Mouse (Mus musculus) macrophage (primary cell): ENCODE data around the gene Syngr1. TPM values are rescaled to one million over a fixed set of nuclear protein-coding genes. Genes with fewer than 3 reads are reported as not detected.

ENCODE experiments used
- H3K27ac ChIP-seq: fragments of 350-480 bp; formaldehyde crosslinking; 2 replicates; pipeline ENCODE4 v1.9.0; 2021
- H3K36me3 ChIP-seq: fragments of 350-480 bp; formaldehyde crosslinking; 2 replicates; pipeline ENCODE4 v1.9.0; 2021; ENCODE audit errors: inconsistent target
- H3K4me3 ChIP-seq: fragments of 350-480 bp; formaldehyde crosslinking; 2 replicates; pipeline ENCODE4 v1.9.0; 2021; ENCODE audit errors: inconsistent target
- H3K79me2 ChIP-seq: fragments of 350-480 bp; formaldehyde crosslinking; 2 replicates; pipeline ENCODE4 v1.9.0; 2021; ENCODE audit errors: inconsistent target
- WGBS: methylation state at CpG from one replicate; pipeline ENCODE4 v1.1.7; 2026; ENCODE audit warnings: inconsistent platforms; ENCODE audit not compliant: missing documents; 5-methylcytosine and 5-hydroxymethylcytosine counted together
- polyA plus RNA-seq: library from polyadenylated mRNA; stranded (reverse); fragments of 250-400 nt; gene quantifications from 3 replicates; pipeline ENCODE4 v1.2.4, GENCODE M21; 2018; ENCODE audit warnings: inconsistent platforms

Gene Syngr1
- polyA plus RNA-seq, 1 experiment from 2014 or later, result 139 TPM

- 46% methylated on average over 5 of the region's 5 CpGs for WGBS
- Histone ChIP-seq H3K27ac (peak overlapping the region; percentile 98), H3K4me3 (no peak overlapping the region), H3K36me3 (peaks cover 36% of the 10 kb centered on the region), H3K79me2 (peaks cover 19% of the 10 kb centered on the region)
Observed at GRCm38 (mm10) chr15:80075733-80076337, 15.3 kb upstream of the Syngr1 start.

GRCm38 (mm10) chr15:80076338-80077136, 14.6 kb upstream of the Syngr1 start:
- WGBS, result 29% methylated on average over 2 of the region's 2 CpGs
- H3K36me3 ChIP-seq, result peaks cover 43% of the 10 kb centered on the region
- H3K27ac ChIP-seq, result peak overlapping the region; percentile 98
- H3K79me2 ChIP-seq, result peaks cover 26% of the 10 kb centered on the region
- no peak overlapping the region for H3K4me3 ChIP-seq

- WGBS, result 83% methylated on average over 11 of the region's 11 CpGs
- Histone ChIP-seq H3K4me3 (no peak overlapping the region), H3K36me3 (peaks cover 48% of the 10 kb centered on the region), H3K79me2 (peaks cover 43% of the 10 kb centered on the region), H3K27ac (no peak overlapping the region)
Observed at GRCm38 (mm10) chr15:80078058-80078814, 12.9 kb upstream of the Syngr1 start.

DNA sequence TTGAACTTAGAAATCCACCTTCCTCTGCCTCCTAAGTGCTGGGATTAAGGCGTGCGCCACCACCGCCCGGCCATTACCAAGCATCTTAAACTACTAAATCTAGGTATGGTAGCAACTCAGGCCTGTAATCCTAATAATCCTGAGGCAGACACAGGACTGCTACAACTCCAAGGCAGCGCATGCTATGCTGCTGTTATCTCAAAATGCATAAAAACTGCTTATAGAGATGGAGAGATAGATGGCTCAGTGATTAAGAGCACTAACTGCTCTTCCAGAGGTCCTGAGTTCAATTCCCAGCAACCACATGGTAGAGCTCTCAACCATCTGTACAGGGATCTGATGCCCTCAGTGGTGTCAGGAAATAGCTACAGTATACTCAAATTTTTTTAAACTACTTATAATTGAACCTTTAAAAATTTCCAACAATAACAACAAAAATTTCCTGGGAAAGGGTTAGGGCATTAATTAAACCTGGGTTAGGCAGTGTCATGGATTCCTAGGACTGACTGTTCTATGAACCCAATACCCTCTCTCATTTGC, 11.9 kb upstream of the Syngr1 start:
- Histone ChIP-seq H3K4me3 (no peak overlapping the region), H3K36me3 (peaks cover 48% of the 10 kb centered on the region), H3K27ac (no peak overlapping the region), H3K79me2 (peaks cover 43% of the 10 kb centered on the region)
- 95% methylated on average over 5 of the region's 5 CpGs for WGBS

- Histone ChIP-seq H3K27ac (no peak overlapping the region), H3K36me3 (peaks cover 48% of the 10 kb centered on the region), H3K4me3 (no peak overlapping the region), H3K79me2 (peaks cover 43% of the 10 kb centered on the region)
- WGBS, result 91% methylated on average over 3 of the region's 3 CpGs
Observed at GRCm38 (mm10) chr15:80079954-80080353, 11.2 kb upstream of the Syngr1 start.

- WGBS, result 61% methylated on average over 8 of the region's 9 CpGs
- Histone ChIP-seq H3K27ac (peak overlapping the region; percentile 92; the same call in 1 of the 2 replicates), H3K36me3 (peaks cover 48% of the 10 kb centered on the region), H3K79me2 (peaks cover 43% of the 10 kb centered on the region), H3K4me3 (peak overlapping the region; percentile 99)
Observed at GRCm38 (mm10) chr15:80080711-80081615, 10.2 kb upstream of the Syngr1 start.

DNA sequence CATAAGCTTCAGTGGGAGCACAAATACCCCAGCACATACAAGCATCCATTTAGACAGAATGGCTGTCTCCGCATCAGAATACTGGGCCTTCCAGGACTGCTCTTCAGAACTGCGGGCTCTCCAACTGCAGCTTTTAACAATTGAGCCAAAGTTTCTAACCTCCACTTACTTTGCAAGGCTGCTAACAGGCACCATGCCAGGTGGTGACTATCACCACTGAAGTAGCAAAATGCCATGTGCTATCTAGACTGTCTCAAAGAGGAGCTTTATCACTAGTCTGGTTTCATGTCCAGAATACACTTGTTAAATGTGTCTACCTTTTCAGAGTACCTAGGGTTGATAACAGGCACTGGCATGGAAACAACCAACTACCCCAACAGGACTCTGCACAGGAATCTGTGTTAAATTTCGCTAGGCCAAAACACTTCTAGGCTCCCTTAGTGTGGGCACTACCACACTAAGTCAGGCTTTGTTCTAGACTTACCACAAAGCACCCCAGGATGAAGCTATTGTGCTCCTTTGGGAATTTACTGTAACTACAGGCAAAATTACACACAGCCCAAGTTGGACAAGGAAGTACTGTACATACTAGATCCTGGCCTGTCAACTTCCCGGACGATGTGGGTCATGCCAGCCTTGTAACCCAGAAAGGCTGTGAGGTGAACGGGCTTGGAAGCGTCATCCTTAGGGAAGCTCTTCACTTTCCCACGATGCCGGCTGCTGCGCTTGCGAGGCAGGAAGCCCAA, 9.2 kb upstream of the Syngr1 start:
- peak overlapping the region; percentile 92 for H3K27ac ChIP-seq

GRCm38 (mm10) chr15:80082661-80083275, 8.4 kb upstream of the Syngr1 start:
- H3K36me3 ChIP-seq, result peaks cover 40% of the 10 kb centered on the region
- WGBS, result under 1% methylated on average over 21 of the region's 21 CpGs
- H3K27ac ChIP-seq, result peak overlapping the region; percentile 92
- peaks cover 43% of the 10 kb centered on the region for H3K79me2 ChIP-seq
- peak overlapping the region; percentile 99 for H3K4me3 ChIP-seq

More for the DNA sequence above, 9.2 kb upstream of the Syngr1 start:
- Histone ChIP-seq H3K4me3 (peak overlapping the region; percentile 99), H3K79me2 (peaks cover 43% of the 10 kb centered on the region), H3K36me3 (peaks cover 47% of the 10 kb centered on the region)
- 27% methylated on average over 5 of the region's 11 CpGs for WGBS

GRCm38 (mm10) chr15:80083276-80083731, 7.8 kb upstream of the Syngr1 start:
- Histone ChIP-seq H3K4me3 (peak overlapping the region; percentile 99), H3K79me2 (peaks cover 43% of the 10 kb centered on the region), H3K27ac (peak overlapping the region; percentile 92), H3K36me3 (peaks cover 35% of the 10 kb centered on the region)
- 1% methylated on average over 29 of the region's 30 CpGs for WGBS

DNA sequence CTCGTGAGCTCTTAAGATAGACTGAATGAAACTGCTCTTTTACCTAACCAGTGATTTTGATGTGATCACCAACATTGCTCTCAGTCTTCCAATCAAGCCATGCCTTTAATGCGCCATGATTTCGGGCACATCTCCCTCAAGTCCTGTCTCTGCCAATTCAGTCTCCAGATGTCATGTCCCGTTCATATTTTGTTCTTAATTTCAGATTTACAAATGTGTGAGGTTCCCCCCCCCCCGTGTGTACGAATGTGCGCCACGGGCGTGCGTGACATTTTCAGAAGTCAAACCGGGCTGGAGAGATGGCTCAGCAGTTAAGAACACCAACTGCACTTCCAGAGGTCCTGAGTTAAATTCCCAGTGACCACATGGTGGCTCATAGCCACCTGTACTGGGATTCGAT, 7.4 kb upstream of the Syngr1 start:
- Histone ChIP-seq H3K27ac (peak overlapping the region; percentile 92), H3K4me3 (peak overlapping the region; percentile 99), H3K36me3 (peaks cover 30% of the 10 kb centered on the region), H3K79me2 (peaks cover 43% of the 10 kb centered on the region)
- under 1% methylated on average over 12 of the region's 12 CpGs for WGBS

DNA sequence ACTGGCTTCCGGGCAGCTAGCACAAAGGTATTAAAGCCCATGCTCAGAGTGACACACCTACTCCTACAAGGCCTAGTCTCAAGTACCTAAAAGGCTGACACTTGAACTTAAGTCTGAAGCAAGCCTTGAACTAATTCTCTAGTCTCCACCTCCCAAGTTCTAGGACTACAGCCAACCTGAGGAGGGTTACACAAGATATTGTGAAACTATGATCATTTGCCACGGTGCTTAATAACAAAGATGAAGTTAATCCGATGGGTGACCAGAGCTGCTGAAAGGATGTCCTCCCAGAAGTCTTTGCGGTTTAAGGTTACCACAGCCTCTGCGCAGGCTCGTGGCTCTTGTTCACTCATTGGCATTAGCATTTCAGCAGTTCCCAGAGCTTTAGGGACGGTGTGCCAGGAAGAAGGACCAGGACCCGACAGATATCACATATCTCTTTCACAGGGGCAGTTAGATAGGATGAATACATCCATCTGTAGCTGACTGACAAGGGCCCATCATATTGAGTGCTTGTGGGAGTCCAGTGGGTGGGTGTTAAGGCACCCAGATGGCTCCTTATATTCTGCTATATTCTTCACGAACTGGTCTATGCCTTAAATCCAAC, 3.6 kb upstream of the Syngr1 start:
- Histone ChIP-seq H3K79me2 (peaks cover 37% of the 10 kb centered on the region), H3K36me3 (no peaks in the 10 kb centered on the region), H3K4me3 (no peak overlapping the region), H3K27ac (no peak overlapping the region)
- WGBS, result 76% methylated on average over 9 of the region's 9 CpGs

GRCm38 (mm10) chr15:80088637-80089036, 2.5 kb upstream of the Syngr1 start:
- no peak overlapping the region for H3K4me3 ChIP-seq
- H3K36me3 ChIP-seq, result no peaks in the 10 kb centered on the region
- WGBS, result 0% methylated on average over 1 of the region's 4 CpGs
- peaks cover 40% of the 10 kb centered on the region for H3K79me2 ChIP-seq
- no peak overlapping the region for H3K27ac ChIP-seq
